Mouse (Mus musculus): ENCODE data around the gene Armcx5. TPM values are rescaled to one million over a fixed set of nuclear protein-coding genes. Genes with fewer than 3 reads are reported as not detected.
"Not testable (repeated sequence)": the region's sequence is repeated elsewhere in the genome, so short reads cannot be mapped to it uniquely, and the experiment has no call there.

The Armcx5 gene
- polyA plus RNA-seq, 1 experiment: 1.3 TPM

GRCm38 (mm10) chrX:135743056-135743355 lies 473 bp downstream of the Armcx5 start:
- H3K27me3 ChIP-seq (replicated peaks; ENCODE audit: control insufficient read depth, insufficient read depth, low read length): no peaks in the 10 kb centered on the region
- peak overlapping the region; percentile 93 for H3K4me3 ChIP-seq (ENCODE audit: insufficient read depth, low read depth, low read length)
- H3K27ac ChIP-seq (ENCODE audit: insufficient read depth, low read depth, low read length): no peak overlapping the region
- no peaks in the 10 kb centered on the region for H3K36me3 ChIP-seq (ENCODE audit: control insufficient read depth, insufficient read depth, low read length)
- DNase-seq: peak; percentile 0
- TF ChIP-seq CTCF (conservative IDR thresholded peaks at IDR 0.05; ENCODE audit: insufficient read depth, insufficient read length, low read depth, low read length): no peak
- TF ChIP-seq POLR2A (IDR thresholded peaks at IDR 0.05; ENCODE audit: low read depth, low read length): no peak
- H3K4me1 ChIP-seq (ENCODE audit: control insufficient read depth, insufficient read depth, low read length): no peaks in the 10 kb centered on the region
- WGBS: 0% methylated on average over 7 of the region's 7 CpGs

- not testable (repeated sequence) for H3K4me3 ChIP-seq (ENCODE audit: insufficient read depth, low read depth, low read length); H3K4me1 ChIP-seq (ENCODE audit: control insufficient read depth, insufficient read depth, low read length); DNase-seq; H3K36me3 ChIP-seq (ENCODE audit: control insufficient read depth, insufficient read depth, low read length); H3K27me3 ChIP-seq (replicated peaks; ENCODE audit: control insufficient read depth, insufficient read depth, low read length); H3K27ac ChIP-seq (ENCODE audit: insufficient read depth, low read depth, low read length)
- 96% methylated on average over 3 of the region's 3 CpGs for WGBS
Measured at GRCm38 (mm10) chrX:135745376-135745775, 2.8 kb downstream of the Armcx5 start.

GRCm38 (mm10) chrX:135752832-135753231 lies 10.3 kb downstream of the Armcx5 start:
- no peaks in the 10 kb centered on the region for H3K4me1 ChIP-seq (ENCODE audit: control insufficient read depth, insufficient read depth, low read length)
- 0% methylated on average over 2 of the region's 2 CpGs for WGBS
- H3K36me3 ChIP-seq (ENCODE audit: control insufficient read depth, insufficient read depth, low read length): no peaks in the 10 kb centered on the region
- no peaks in the 10 kb centered on the region for H3K27me3 ChIP-seq (replicated peaks; ENCODE audit: control insufficient read depth, insufficient read depth, low read length)
- H3K4me3 ChIP-seq (ENCODE audit: insufficient read depth, low read depth, low read length): no peak overlapping the region
- DNase-seq: peak; percentile 71
- no peak for TF ChIP-seq POLR2A (IDR thresholded peaks at IDR 0.05; ENCODE audit: low read depth, low read length)
- TF ChIP-seq CTCF (conservative IDR thresholded peaks at IDR 0.05; ENCODE audit: insufficient read depth, insufficient read length, low read depth, low read length): peak; percentile 72
- no peak overlapping the region for H3K27ac ChIP-seq (ENCODE audit: insufficient read depth, low read depth, low read length)

- peak; percentile 32; the same call in 1 of the 2 replicates for TF ChIP-seq CTCF (conservative IDR thresholded peaks at IDR 0.05; ENCODE audit: insufficient read depth, insufficient read length, low read depth, low read length)
- no peak for TF ChIP-seq POLR2A (IDR thresholded peaks at IDR 0.05; ENCODE audit: low read depth, low read length)
Measured at GRCm38 (mm10) chrX:135761707-135762106, 19.2 kb downstream of the Armcx5 start.

GRCm38 (mm10) chrX:135768043-135768548 lies 25.6 kb downstream of the Armcx5 start:
- Histone ChIP-seq H3K27me3 (replicated peaks; ENCODE audit: control insufficient read depth, insufficient read depth, low read length) (no peaks in the 10 kb centered on the region), H3K36me3 (ENCODE audit: control insufficient read depth, insufficient read depth, low read length) (no peaks in the 10 kb centered on the region), H3K4me1 (ENCODE audit: control insufficient read depth, insufficient read depth, low read length) (no peaks in the 10 kb centered on the region), H3K27ac (ENCODE audit: insufficient read depth, low read depth, low read length) (no peak overlapping the region), H3K4me3 (ENCODE audit: insufficient read depth, low read depth, low read length) (no peak overlapping the region)
- no peak for TF ChIP-seq POLR2A (IDR thresholded peaks at IDR 0.05; ENCODE audit: low read depth, low read length)
- TF ChIP-seq CTCF (conservative IDR thresholded peaks at IDR 0.05; ENCODE audit: insufficient read depth, insufficient read length, low read depth, low read length): no peak
- DNase-seq: no peak
- WGBS: 49% methylated on average over 3 of the region's 3 CpGs

More at GRCm38 (mm10) chrX:135761707-135762106, 19.2 kb downstream of the Armcx5 start:
- Histone ChIP-seq H3K27me3 (replicated peaks; ENCODE audit: control insufficient read depth, insufficient read depth, low read length) (no peaks in the 10 kb centered on the region), H3K36me3 (ENCODE audit: control insufficient read depth, insufficient read depth, low read length) (no peaks in the 10 kb centered on the region), H3K4me1 (ENCODE audit: control insufficient read depth, insufficient read depth, low read length) (no peaks in the 10 kb centered on the region), H3K27ac (ENCODE audit: insufficient read depth, low read depth, low read length) (no peak overlapping the region), H3K4me3 (ENCODE audit: insufficient read depth, low read depth, low read length) (no peak overlapping the region)
- DNase-seq: peak; percentile 17

- TF ChIP-seq CTCF (conservative IDR thresholded peaks at IDR 0.05; ENCODE audit: insufficient read depth, insufficient read length, low read depth, low read length) (no peak), POLR2A (IDR thresholded peaks at IDR 0.05; ENCODE audit: low read depth, low read length) (no peak)
- Histone ChIP-seq H3K4me1 (ENCODE audit: control insufficient read depth, insufficient read depth, low read length) (no peaks in the 10 kb centered on the region), H3K4me3 (ENCODE audit: insufficient read depth, low read depth, low read length) (no peak overlapping the region), H3K27me3 (replicated peaks; ENCODE audit: control insufficient read depth, insufficient read depth, low read length) (no peaks in the 10 kb centered on the region), H3K27ac (ENCODE audit: insufficient read depth, low read depth, low read length) (no peak overlapping the region), H3K36me3 (ENCODE audit: control insufficient read depth, insufficient read depth, low read length) (no peaks in the 10 kb centered on the region)
- no peak for DNase-seq
- 77% methylated on average over 2 of the region's 2 CpGs for WGBS
Measured at GRCm38 (mm10) chrX:135768565-135768964, 26.0 kb downstream of the Armcx5 start.

- DNase-seq: no peak
- no peak overlapping the region for H3K4me3 ChIP-seq (ENCODE audit: insufficient read depth, low read depth, low read length)
- no peak overlapping the region for H3K27ac ChIP-seq (ENCODE audit: insufficient read depth, low read depth, low read length)
- H3K4me1 ChIP-seq (ENCODE audit: control insufficient read depth, insufficient read depth, low read length): no peaks in the 10 kb centered on the region
- no peaks in the 10 kb centered on the region for H3K36me3 ChIP-seq (ENCODE audit: control insufficient read depth, insufficient read depth, low read length)
- H3K27me3 ChIP-seq (replicated peaks; ENCODE audit: control insufficient read depth, insufficient read depth, low read length): no peaks in the 10 kb centered on the region
- TF ChIP-seq CTCF (conservative IDR thresholded peaks at IDR 0.05; ENCODE audit: insufficient read depth, insufficient read length, low read depth, low read length) (no peak), POLR2A (IDR thresholded peaks at IDR 0.05; ENCODE audit: low read depth, low read length) (no peak)
Measured at GRCm38 (mm10) chrX:135791536-135791935, 49.0 kb downstream of the Armcx5 start.

GRCm38 (mm10) chrX:135792326-135792725 lies 49.8 kb downstream of the Armcx5 start:
- no peak overlapping the region for H3K4me3 ChIP-seq (ENCODE audit: insufficient read depth, low read depth, low read length)
- no peak overlapping the region for H3K27ac ChIP-seq (ENCODE audit: insufficient read depth, low read depth, low read length)
- DNase-seq: no peak
- TF ChIP-seq POLR2A (IDR thresholded peaks at IDR 0.05; ENCODE audit: low read depth, low read length): no peak
- TF ChIP-seq CTCF (conservative IDR thresholded peaks at IDR 0.05; ENCODE audit: insufficient read depth, insufficient read length, low read depth, low read length): no peak
- no peaks in the 10 kb centered on the region for H3K27me3 ChIP-seq (replicated peaks; ENCODE audit: control insufficient read depth, insufficient read depth, low read length)
- H3K36me3 ChIP-seq (ENCODE audit: control insufficient read depth, insufficient read depth, low read length): no peaks in the 10 kb centered on the region
- no peaks in the 10 kb centered on the region for H3K4me1 ChIP-seq (ENCODE audit: control insufficient read depth, insufficient read depth, low read length)
- WGBS: 67% methylated on average over 6 of the region's 6 CpGs

GRCm38 (mm10) chrX:135795591-135796304 lies 53.2 kb downstream of the Armcx5 start:
- not testable (repeated sequence) for H3K27me3 ChIP-seq (replicated peaks; ENCODE audit: control insufficient read depth, insufficient read depth, low read length); H3K36me3 ChIP-seq (ENCODE audit: control insufficient read depth, insufficient read depth, low read length); H3K27ac ChIP-seq (ENCODE audit: insufficient read depth, low read depth, low read length); H3K4me1 ChIP-seq (ENCODE audit: control insufficient read depth, insufficient read depth, low read length)
- peak overlapping the region; percentile 53 for H3K4me3 ChIP-seq (ENCODE audit: insufficient read depth, low read depth, low read length)
- DNase-seq: peak; percentile 4
- WGBS: 3% methylated on average over 26 of the region's 27 CpGs

- peak overlapping the region; percentile 53 for H3K4me3 ChIP-seq (ENCODE audit: insufficient read depth, low read depth, low read length)
- H3K36me3 ChIP-seq (ENCODE audit: control insufficient read depth, insufficient read depth, low read length); H3K27ac ChIP-seq (ENCODE audit: insufficient read depth, low read depth, low read length); H3K4me1 ChIP-seq (ENCODE audit: control insufficient read depth, insufficient read depth, low read length); DNase-seq; H3K27me3 ChIP-seq (replicated peaks; ENCODE audit: control insufficient read depth, insufficient read depth, low read length): not testable (repeated sequence)
- 0% methylated on average over 24 of the region's 26 CpGs for WGBS
Measured at GRCm38 (mm10) chrX:135796305-135797211, 54.0 kb downstream of the Armcx5 start.

Data from kidney, adult 2 months (tissue).